Mouse (Mus musculus): ENCODE data around the gene Rbms3.

- TF ChIP-seq POLR2A (IDR thresholded peaks at IDR 0.05; ENCODE audit: borderline replicate concordance, extremely low read depth, insufficient read depth, insufficient read length, poor library complexity, severe bottlenecking) (no peak), CTCF (IDR thresholded peaks at IDR 0.05; ENCODE audit: borderline replicate concordance, extremely low read depth, insufficient read depth, insufficient read length) (no peak)
These were observed 516.1 kb downstream of the Rbms3 start for GRCm38 (mm10) chr9:117113592-117113991.

Data from brain, embryonic 14.5 days (tissue).